7 mouse cellular contexts compared by ENCODE assay signal in genomic region chr15:85678351-85678895, GRCm38 (mm10). TPM values are rescaled to one million over a fixed set of nuclear protein-coding genes. Genes with fewer than 3 reads are reported as not detected.
DNase-seq lines count a peak whose midpoint lies in the region; ATAC-seq and TF ChIP-seq lines count a peak whose summit lies in the region.

No protein-coding gene starts in this region.

- H3K4me3 ChIP-seq in heart, embryonic 13.5 days: no peak overlapping the region
- H3K4me3 ChIP-seq in midbrain, embryonic 14.5 days (replicated peaks; ENCODE audit: low read depth, low read length): no peak overlapping the region
- H3K4me3 ChIP-seq in midbrain, embryonic 11.5 days (ENCODE audit: low read depth, low read length): no peak overlapping the region
- H3K4me3 ChIP-seq in hindbrain, embryonic 15.5 days: peak overlapping the region; percentile 82
- no peak overlapping the region for H3K4me3 ChIP-seq in stomach, postnatal 0 days (ENCODE audit: low read depth, low read length)

- no peak overlapping the region; the same call in 1 of the 2 replicates for H3K27ac ChIP-seq in heart, embryonic 13.5 days (replicated peaks)
- H3K27ac ChIP-seq in midbrain, embryonic 14.5 days (replicated peaks; ENCODE audit: low read depth, low read length): peak overlapping the region; percentile 78
- no peak overlapping the region for H3K27ac ChIP-seq in midbrain, embryonic 11.5 days (ENCODE audit: low read depth, low read length)
- H3K27ac ChIP-seq in hindbrain, embryonic 15.5 days (replicated peaks): peak overlapping the region; percentile 90
- H3K27ac ChIP-seq in stomach, postnatal 0 days (replicated peaks): peak overlapping the region; percentile 83

- H3K4me2 ChIP-seq in heart, embryonic 13.5 days: no peak overlapping the region
- peak overlapping the region; percentile 80 for H3K4me2 ChIP-seq in midbrain, embryonic 14.5 days (ENCODE audit: low read length)
- H3K4me2 ChIP-seq in midbrain, embryonic 11.5 days: no peak overlapping the region
- H3K4me2 ChIP-seq in hindbrain, embryonic 15.5 days: peak overlapping the region; percentile 77
- H3K4me2 ChIP-seq in stomach, postnatal 0 days (replicated peaks; ENCODE audit: low read depth): peak overlapping the region; percentile 17

- H3K4me1 ChIP-seq in heart, embryonic 13.5 days: peaks cover 47% of the 10 kb centered on the region
- peaks cover 27% of the 10 kb centered on the region for H3K4me1 ChIP-seq in midbrain, embryonic 14.5 days (ENCODE audit: control insufficient read depth, insufficient read depth, low read length)
- H3K4me1 ChIP-seq in midbrain, embryonic 11.5 days (ENCODE audit: control insufficient read depth, insufficient read depth, low read length): no peaks in the 10 kb centered on the region
- H3K4me1 ChIP-seq in hindbrain, embryonic 15.5 days (replicated peaks): peaks cover 83% of the 10 kb centered on the region
- peaks cover 15% of the 10 kb centered on the region; the same call in 1 of the 2 replicates for H3K4me1 ChIP-seq in stomach, postnatal 0 days (replicated peaks; ENCODE audit: control insufficient read depth, insufficient read depth)

- TF ChIP-seq EP300 in stomach, postnatal 0 days (optimal IDR thresholded peaks at IDR 0.05): no peak

- peaks cover 30% of the 10 kb centered on the region for H3K36me3 ChIP-seq in heart, embryonic 13.5 days
- H3K36me3 ChIP-seq in midbrain, embryonic 14.5 days (ENCODE audit: control insufficient read depth, insufficient read depth, low read length): peaks cover 6% of the 10 kb centered on the region
- no peaks in the 10 kb centered on the region for H3K36me3 ChIP-seq in midbrain, embryonic 11.5 days (ENCODE audit: control insufficient read depth, insufficient read depth, low read length)
- H3K36me3 ChIP-seq in hindbrain, embryonic 15.5 days: no peaks in the 10 kb centered on the region
- H3K36me3 ChIP-seq in stomach, postnatal 0 days (ENCODE audit: control insufficient read depth, insufficient read depth, low read length): peaks cover under 1% of the 10 kb centered on the region; the same call in 1 of the 2 replicates

- no peak for ATAC-seq in heart, embryonic 13.5 days (ENCODE audit: extremely low read depth, insufficient number of reproducible peaks, low FRiP score, low TSS enrichment)
- ATAC-seq in midbrain, embryonic 14.5 days (ENCODE audit: low FRiP score, low TSS enrichment): no peak
- ATAC-seq in midbrain, embryonic 11.5 days (ENCODE audit: low FRiP score): no peak
- no peak; the same call in 1 of the 2 replicates for ATAC-seq in hindbrain, embryonic 15.5 days (ENCODE audit: low FRiP score, low read depth)
- ATAC-seq in stomach, postnatal 0 days (ENCODE audit: low FRiP score, low TSS enrichment): no peak; the same call in 1 of the 2 replicates

- no peak for DNase-seq in heart, postnatal 4 days
- DNase-seq in midbrain, embryonic 14.5 days: no peak
- DNase-seq in midbrain, embryonic 11.5 days (ENCODE audit: low spot score, missing footprints): no peak
- DNase-seq in stomach, postnatal 0 days (ENCODE audit: low spot score): no peak
- DNase-seq in testis, postnatal 14 days (ENCODE audit: low spot score): no peak

- peaks cover 40% of the 10 kb centered on the region for H3K27me3 ChIP-seq in heart, embryonic 13.5 days (replicated peaks)
- peaks cover 14% of the 10 kb centered on the region; the same call in 1 of the 2 replicates for H3K27me3 ChIP-seq in midbrain, embryonic 14.5 days (ENCODE audit: control insufficient read depth, insufficient read depth, low read length)
- peaks cover 62% of the 10 kb centered on the region for H3K27me3 ChIP-seq in midbrain, embryonic 11.5 days (ENCODE audit: control insufficient read depth, insufficient read depth, low read length)
- H3K27me3 ChIP-seq in hindbrain, embryonic 15.5 days: no peaks in the 10 kb centered on the region
- H3K27me3 ChIP-seq in stomach, postnatal 0 days (ENCODE audit: control insufficient read depth, insufficient read depth, low read length): no peaks in the 10 kb centered on the region

- no peaks in the 10 kb centered on the region for H3K9me3 ChIP-seq in heart, embryonic 13.5 days
- no peaks in the 10 kb centered on the region for H3K9me3 ChIP-seq in midbrain, embryonic 14.5 days (ENCODE audit: control insufficient read depth, low read length)
- H3K9me3 ChIP-seq in midbrain, embryonic 11.5 days (ENCODE audit: control insufficient read depth, low read length): no peaks in the 10 kb centered on the region
- H3K9me3 ChIP-seq in hindbrain, embryonic 15.5 days: no peaks in the 10 kb centered on the region
- H3K9me3 ChIP-seq in stomach, postnatal 0 days (ENCODE audit: control insufficient read depth, low read length): no peaks in the 10 kb centered on the region

- H3K9ac ChIP-seq in heart, embryonic 13.5 days: 0 out of 2 replicates have a peak overlapping the region, but pooled peaks have one; percentile 17
- H3K9ac ChIP-seq in midbrain, embryonic 14.5 days (replicated peaks; ENCODE audit: low read length): peak overlapping the region; percentile 34; the same call in 1 of the 2 replicates
- H3K9ac ChIP-seq in midbrain, embryonic 11.5 days (ENCODE audit: low read length): no peak overlapping the region
- H3K9ac ChIP-seq in hindbrain, embryonic 15.5 days: peak overlapping the region; percentile 47
- H3K9ac ChIP-seq in stomach, postnatal 0 days (ENCODE audit: low read length): no peak overlapping the region

- WGBS in heart, embryonic 13.5 days: 75% methylated on average over 15 of the region's 15 CpGs
- 84% methylated on average over 15 of the region's 15 CpGs for WGBS in midbrain, embryonic 14.5 days
- 93% methylated on average over 15 of the region's 15 CpGs for WGBS in midbrain, embryonic 11.5 days
- 67% methylated on average over 15 of the region's 15 CpGs for WGBS in hindbrain, embryonic 15.5 days
- 84% methylated on average over 15 of the region's 15 CpGs for WGBS in stomach, postnatal 0 days

- no peak for TF ChIP-seq CTCF in stomach, postnatal 0 days (IDR thresholded peaks at IDR 0.05; ENCODE audit: low read depth)

RNA-seq across cellular contexts. Expression of gene Ppara, which starts 56.4 kb away (rescaled TPM):
- polyA plus RNA-seq in heart, embryonic 13.5 days (2015; fragmentation: Nextera tagmentation; extraction: Ambion mirVana): 5.9 and 6.6 TPM in 2 replicates
- total RNA-seq in heart, postnatal 4 days (2021): 10 to 100 TPM; 24.0 to 29.6 TPM
- polyA plus RNA-seq in midbrain, embryonic 14.5 days (2014; fragmentation: Nextera tagmentation; extraction: Ambion mirVana): 0.89 and 1.2 TPM in 2 replicates
- polyA plus RNA-seq in midbrain, embryonic 11.5 days (2014; fragmentation: Nextera tagmentation; extraction: Ambion mirVana): 0.62 and 0.92 TPM in 2 replicates
- polyA plus RNA-seq in hindbrain, embryonic 15.5 days (2015; fragmentation: Nextera tagmentation; extraction: Ambion mirVana): 1.6 and 2.1 TPM in 2 replicates
- 16.8 and 18.8 TPM in 2 replicates for polyA plus RNA-seq in stomach, postnatal 0 days (2015; fragmentation: Nextera tagmentation; extraction: Ambion mirVana)

Comparison
In these comparisons a context has a peak if more than half of its experiments do, and no peak if none do; other contexts are left out.
1. H3K27ac ChIP-seq: peak in midbrain, embryonic 14.5 days (single experiment), hindbrain, embryonic 15.5 days (single experiment) and stomach, postnatal 0 days (single experiment); none in heart, embryonic 13.5 days (single experiment) and midbrain, embryonic 11.5 days (single experiment).
2. H3K4me2 ChIP-seq: peak in midbrain, embryonic 14.5 days (single experiment), hindbrain, embryonic 15.5 days (single experiment) and stomach, postnatal 0 days (single experiment); none in heart, embryonic 13.5 days (single experiment) and midbrain, embryonic 11.5 days (single experiment).
3. H3K9ac ChIP-seq: peak in heart, embryonic 13.5 days (single experiment), midbrain, embryonic 14.5 days (single experiment) and hindbrain, embryonic 15.5 days (single experiment); none in midbrain, embryonic 11.5 days (single experiment) and stomach, postnatal 0 days (single experiment).